Comparison of ENCODE assay signal across 21 mouse cellular contexts in genomic region chr19:53251656-53252055, GRCm38 (mm10). TPM values are rescaled to one million over a fixed set of nuclear protein-coding genes. Genes with fewer than 3 reads are reported as not detected.
DNase-seq lines count a peak whose midpoint lies in the region; ATAC-seq and TF ChIP-seq lines count a peak whose summit lies in the region.
"Had no signal": no experiment of that assay in that cellular context is flagged by ENCODE, and none has a peak within 500 bp of the region (broad histone marks: within the 10 kb centered on the region; RNA-seq: fewer than 3 reads in every experiment).

No protein-coding gene starts in this region.

- no peak overlapping the region for H3K4me3 ChIP-seq in gastrocnemius, adult 2 months
- no peak overlapping the region for H3K4me3 ChIP-seq in liver, embryonic 15.5 days (replicated peaks)
- H3K4me3 ChIP-seq: embryonic facial prominence, embryonic 15.5 days; heart, embryonic 10.5 days; hindbrain, embryonic 13.5 days; limb, embryonic 15.5 days; neural tube, embryonic 12.5 days had no signal

- H3K36me3 ChIP-seq in liver, embryonic 15.5 days (replicated peaks): peaks cover 14% of the 10 kb centered on the region
- H3K36me3 ChIP-seq: hindbrain, embryonic 13.5 days; neural tube, embryonic 12.5 days had no signal

- ATAC-seq in liver, embryonic 15.5 days (ENCODE audit: insufficient read depth): no peak
- ATAC-seq in megakaryocyte progenitor cell, adult 5-6 weeks (replicated peaks; ENCODE audit: poor library complexity): peak; percentile 32

- no peaks in the 10 kb centered on the region for H3K9me3 ChIP-seq in liver, embryonic 15.5 days (replicated peaks)
- H3K9me3 ChIP-seq: embryonic facial prominence, embryonic 15.5 days; heart, embryonic 10.5 days; hindbrain, embryonic 13.5 days; limb, embryonic 15.5 days; neural tube, embryonic 12.5 days had no signal

- intact Hi-C loops in gastrocnemius, adult 2 months (cut with DNase I): no loop called here
- intact Hi-C loops in left cerebral cortex, postnatal 36 days (cut with DNase I): no loop called here

- H3K9ac ChIP-seq in liver, embryonic 15.5 days: 0 out of 2 replicates have a peak overlapping the region, but pooled peaks have one; percentile 13
- H3K9ac ChIP-seq: embryonic facial prominence, embryonic 15.5 days; hindbrain, embryonic 13.5 days; limb, embryonic 15.5 days; neural tube, embryonic 12.5 days had no signal

- peak; percentile 13 for DNase-seq in gastrocnemius, adult 2 months
- no peak for DNase-seq in gastrocnemius, postnatal 4 days (ENCODE audit: low spot score in 2 of 2)
- DNase-seq in 416B (ENCODE audit: low read depth): peak; percentile 33
- no peak for DNase-seq in cerebellum, postnatal 4 days (ENCODE audit: low spot score in 2 of 2)
- no peak for DNase-seq in kidney, postnatal 10 days
- DNase-seq in left cerebral cortex, postnatal 36 days (ENCODE audit: low spot score in 2 of 2): no peak
- DNase-seq: cerebellum, postnatal 10 days; embryo, embryonic 11 days; gastrocnemius, postnatal 14 days; heart, postnatal 10 days; kidney, adult 11 months; kidney, postnatal 36 days; right cerebral cortex, postnatal 25 days; thymus, adult 18-20 months had no signal

- no peak for TF ChIP-seq CTCF in gastrocnemius, adult 2 months (IDR thresholded peaks at IDR 0.05)

- H3K4me2 ChIP-seq in liver, embryonic 15.5 days: 0 out of 2 replicates have a peak overlapping the region, but pooled peaks have one; percentile 1
- H3K4me2 ChIP-seq: embryonic facial prominence, embryonic 15.5 days; hindbrain, embryonic 13.5 days; limb, embryonic 15.5 days; neural tube, embryonic 12.5 days had no signal

- peaks cover 76% of the 10 kb centered on the region for H3K4me1 ChIP-seq in liver, embryonic 15.5 days (replicated peaks)
- H3K4me1 ChIP-seq: embryonic facial prominence, embryonic 15.5 days; limb, embryonic 15.5 days had no signal

- no peaks in the 10 kb centered on the region for H3K27me3 ChIP-seq in liver, embryonic 15.5 days
- H3K27me3 ChIP-seq: embryonic facial prominence, embryonic 15.5 days; hindbrain, embryonic 13.5 days; limb, embryonic 15.5 days; neural tube, embryonic 12.5 days had no signal

- 82% methylated on average over 3 of the region's 3 CpGs for WGBS in liver, embryonic 15.5 days (ENCODE audit: insufficient replicate concordance)

- H3K27ac ChIP-seq in gastrocnemius, adult 2 months: no peak overlapping the region
- H3K27ac ChIP-seq in liver, embryonic 15.5 days (replicated peaks): peak overlapping the region; percentile 73
- H3K27ac ChIP-seq: embryonic facial prominence, embryonic 15.5 days; heart, embryonic 10.5 days; hindbrain, embryonic 13.5 days; limb, embryonic 15.5 days; neural tube, embryonic 12.5 days had no signal

RNA-seq across cellular contexts. Expression of gene Mxi1, which starts 58.7 kb away (rescaled TPM):
- 10 to 100 TPM; 38.1 to 53.6 TPM for total RNA-seq in gastrocnemius, adult 2 months (2021)
- total RNA-seq in gastrocnemius, postnatal 4 days (2021): 10 to 100 TPM; 27.0 to 28.4 TPM
- polyA plus RNA-seq in liver, embryonic 15.5 days (2015; fragmentation: Nextera tagmentation; extraction: Ambion mirVana): 34.8 and 38.3 TPM in 2 replicates
- total RNA-seq in megakaryocyte progenitor cell, adult 5-6 weeks (2015): 26.5 and 33.7 TPM in 2 replicates
- 58.6 and 59.3 TPM in 2 replicates for total RNA-seq in megakaryocyte progenitor cell, adult 5-6 weeks (2017)
- 10 to 100 TPM; 91.9 to 94.5 TPM for total RNA-seq in left cerebral cortex, postnatal 36 days (2021)

Comparison
In these comparisons a context has a peak if more than half of its experiments do, and no peak if none do; other contexts are left out.
1. DNase-seq: peak in gastrocnemius, adult 2 months (single experiment) and 416B (single experiment); none in gastrocnemius, postnatal 4 days (0 of 2), cerebellum, postnatal 4 days (0 of 2), kidney, postnatal 10 days (single experiment) and left cerebral cortex, postnatal 36 days (0 of 2).